Mouse (Mus musculus): ENCODE data around the gene Apoe.

The Apoe gene

DNA sequence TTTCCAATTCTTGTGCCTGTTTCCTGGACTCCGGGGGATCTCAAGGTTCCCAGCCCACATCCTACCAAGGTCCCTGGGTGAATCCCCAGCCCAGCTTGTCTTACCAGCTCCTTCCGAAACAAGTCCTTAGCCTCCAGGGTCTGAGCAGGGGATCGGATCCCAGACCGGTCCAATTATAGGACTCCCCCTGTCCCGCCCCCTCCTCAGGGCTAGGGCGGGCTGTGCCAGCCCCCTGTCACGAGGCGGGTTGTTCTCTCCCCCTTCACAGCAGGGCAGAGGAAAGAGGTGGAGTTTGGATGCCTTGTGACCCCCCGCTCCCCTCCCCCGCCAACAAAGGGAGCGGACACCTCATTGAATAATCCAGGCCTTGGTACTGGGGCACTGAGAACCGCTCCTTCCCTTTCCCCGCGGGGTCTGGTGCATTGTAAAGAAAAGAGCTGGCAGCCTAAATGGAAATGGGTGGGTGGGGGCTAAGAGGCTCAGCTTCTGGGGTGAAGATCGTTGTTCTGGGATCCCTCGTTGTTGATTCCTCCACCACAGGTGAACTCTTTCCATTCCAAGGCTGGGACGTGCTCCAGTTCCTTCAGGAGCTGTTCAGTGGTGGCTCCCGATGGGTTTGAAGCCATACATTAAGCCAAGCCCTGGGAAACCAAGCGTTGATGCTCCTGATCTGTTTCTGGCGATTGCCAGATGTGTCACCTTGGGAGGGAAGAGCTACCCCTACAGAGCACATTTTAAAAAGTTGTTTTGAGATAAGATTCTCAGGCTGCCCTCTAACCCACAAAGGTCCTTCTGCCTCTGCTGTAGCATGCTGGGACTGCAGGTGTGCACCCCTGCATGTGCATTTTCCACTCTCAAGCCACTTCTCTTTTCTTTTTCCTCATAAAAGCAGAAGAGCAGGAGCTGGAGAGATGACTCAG is at the start of gene Apoe:
Gene Apoe, minus strand, starts transcription at position 282 of the 920 bp plus-strand sequence.
- DNase-seq (ENCODE audit: low read depth), result no peak

DNA sequence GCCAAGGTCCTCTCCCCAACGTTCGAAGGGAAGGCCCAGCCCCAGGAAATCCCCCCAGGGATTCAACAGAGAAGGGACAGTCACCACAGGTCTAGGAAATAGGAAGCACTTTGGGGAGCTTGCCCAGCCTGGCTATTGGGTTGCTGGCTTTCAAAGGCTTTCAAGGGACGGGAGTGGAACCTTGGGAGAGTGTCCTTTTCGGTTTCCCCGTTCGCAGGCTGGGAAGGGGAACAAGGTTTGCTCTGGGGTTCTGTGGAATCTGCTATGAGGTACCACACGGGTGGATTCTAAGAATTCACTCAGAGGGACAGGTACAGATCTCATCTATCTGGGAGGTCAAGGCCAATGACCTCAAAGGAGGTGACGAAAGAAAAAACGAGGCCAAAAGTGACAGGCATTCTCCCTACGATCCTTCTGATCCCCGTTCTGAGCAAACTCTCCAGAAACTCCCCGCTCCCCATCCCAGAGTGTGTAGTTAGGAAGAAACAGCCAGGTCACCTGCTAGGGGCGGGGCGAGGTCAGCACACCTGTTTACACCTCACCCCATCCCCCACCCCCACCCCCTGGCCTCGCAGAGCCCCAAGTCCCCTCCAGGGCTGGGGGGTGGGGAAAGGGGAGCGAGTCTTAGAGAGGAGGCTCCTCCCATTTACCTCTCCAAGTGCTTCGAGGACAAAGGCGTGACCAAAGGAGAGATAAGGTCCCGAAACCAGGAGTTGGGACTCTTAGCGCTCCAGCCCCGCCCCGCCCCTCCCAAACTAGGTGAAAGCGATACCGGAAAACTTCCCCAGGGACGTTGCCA is 48.6 kb upstream of the Apoe start:
- DNase-seq (ENCODE audit: low read depth), result no peak

DNA sequence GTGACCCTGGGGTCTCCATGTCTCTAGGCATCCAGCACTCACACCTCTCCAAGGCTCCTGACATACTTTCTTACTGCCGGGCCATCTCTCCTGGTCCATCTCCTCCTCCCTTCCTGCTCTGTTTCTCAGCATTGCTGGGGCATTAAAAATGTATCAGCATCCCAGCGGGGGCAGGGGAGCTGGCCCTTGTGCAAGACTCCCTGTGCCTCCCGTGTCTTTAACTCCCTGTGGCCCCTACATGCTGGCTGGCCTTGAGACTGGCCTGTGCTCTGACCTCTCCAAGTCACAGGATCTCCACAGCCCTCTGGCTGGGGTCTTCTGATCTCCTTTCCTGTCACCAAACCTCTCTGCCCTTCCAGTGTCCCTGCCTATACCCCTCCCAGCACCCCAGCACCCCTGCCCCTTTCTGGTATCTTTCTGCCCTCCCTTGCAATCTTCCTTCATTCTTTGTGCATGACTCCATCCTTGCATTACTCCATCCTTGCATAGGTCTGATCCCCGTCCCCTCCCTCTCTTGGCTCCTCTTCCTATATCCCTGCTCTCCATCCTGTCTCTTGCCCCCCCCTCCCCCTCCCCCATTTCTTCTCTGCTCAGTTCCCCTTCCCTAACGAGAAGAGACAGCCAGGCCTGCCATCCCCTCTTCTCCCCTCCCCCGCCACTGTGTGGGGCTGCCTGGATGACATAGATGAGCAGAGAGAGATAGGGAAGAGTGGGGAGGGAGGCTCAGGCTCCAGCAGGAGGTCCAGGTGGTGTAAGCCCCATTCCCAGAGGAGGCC is 47.6 kb upstream of the Apoe start:
- DNase-seq (ENCODE audit: low read depth), result no peak

DNA sequence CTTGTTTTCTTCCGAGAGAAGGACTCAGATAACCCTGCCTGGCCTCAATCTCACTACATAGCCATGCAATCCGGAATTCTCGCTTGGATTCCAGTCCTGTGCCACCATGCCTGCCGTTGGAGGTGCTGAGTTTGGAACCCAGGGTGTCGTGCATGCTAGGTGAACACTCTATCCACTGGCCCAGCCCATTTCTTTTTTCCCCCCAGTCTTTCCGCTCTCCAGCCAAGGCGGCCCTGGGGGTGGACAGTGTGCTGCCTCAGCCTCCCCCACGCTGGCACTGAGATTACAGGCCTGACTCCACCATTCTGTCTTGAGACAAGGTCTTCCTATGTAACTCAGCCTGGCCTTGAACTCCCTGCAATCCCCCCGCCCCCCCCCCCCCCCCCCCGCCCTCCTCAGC is 47.0 kb upstream of the Apoe start:
- no peak for DNase-seq (ENCODE audit: low read depth)

DNA sequence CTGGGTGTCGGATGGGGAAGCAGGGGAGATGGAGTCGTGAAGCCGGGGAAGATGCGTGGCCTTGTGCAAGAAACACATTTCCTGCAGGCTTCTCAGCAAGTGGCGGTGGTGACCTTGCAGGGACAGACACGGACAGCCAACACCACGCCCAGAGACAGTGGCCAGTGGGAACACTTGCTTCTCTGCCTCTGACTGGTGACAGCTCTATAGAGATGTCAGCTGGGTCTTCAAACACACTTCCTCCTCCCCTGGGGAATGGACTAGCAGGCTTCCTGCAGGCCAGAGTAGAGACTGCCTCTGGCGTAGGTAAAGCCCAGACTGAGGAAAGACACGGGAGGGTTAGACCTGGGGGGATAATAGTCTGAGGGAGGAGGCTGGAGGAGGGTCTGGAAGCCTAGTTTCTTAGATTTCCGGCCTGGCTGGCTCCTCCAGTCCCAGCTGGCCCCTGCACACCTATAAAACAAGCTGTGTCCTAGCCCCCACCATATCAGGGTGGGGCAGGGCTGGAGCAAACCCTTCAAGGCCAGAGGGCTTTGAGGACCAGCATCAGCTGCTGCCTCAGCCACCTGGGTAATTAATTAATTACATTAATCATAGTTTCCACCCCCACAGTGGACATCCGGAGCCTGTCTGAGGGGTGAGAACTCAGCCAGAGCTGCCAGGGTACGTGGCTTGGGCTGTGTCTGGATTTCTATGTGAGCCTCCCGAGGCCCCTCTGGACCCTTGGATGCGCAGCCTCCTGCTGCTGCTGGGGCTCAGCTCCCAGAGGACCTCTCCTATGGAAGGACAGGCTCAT is 45.8 kb upstream of the Apoe start:
- DNase-seq (ENCODE audit: low read depth), result no peak

DNA sequence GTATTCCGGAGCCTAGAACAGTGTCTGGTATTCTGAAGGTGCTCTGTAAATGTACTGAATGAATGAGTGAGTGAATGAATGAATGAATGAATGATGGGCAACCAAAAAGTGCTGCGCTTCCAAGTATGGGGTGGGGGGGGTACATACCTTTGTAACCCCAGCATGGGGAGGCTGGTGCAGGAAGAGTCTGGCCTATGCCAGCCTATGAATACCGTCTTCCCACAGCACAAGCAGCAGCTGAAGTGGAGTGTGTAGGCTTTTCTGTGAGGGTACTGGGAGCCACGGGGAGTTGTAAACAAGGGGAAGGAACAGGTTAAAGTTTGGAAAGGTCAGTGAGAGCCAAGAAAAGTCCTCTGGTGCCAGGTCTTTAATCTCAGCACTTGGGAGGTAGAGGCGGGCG is 44.8 kb upstream of the Apoe start:
- DNase-seq (ENCODE audit: low read depth), result no peak

DNA sequence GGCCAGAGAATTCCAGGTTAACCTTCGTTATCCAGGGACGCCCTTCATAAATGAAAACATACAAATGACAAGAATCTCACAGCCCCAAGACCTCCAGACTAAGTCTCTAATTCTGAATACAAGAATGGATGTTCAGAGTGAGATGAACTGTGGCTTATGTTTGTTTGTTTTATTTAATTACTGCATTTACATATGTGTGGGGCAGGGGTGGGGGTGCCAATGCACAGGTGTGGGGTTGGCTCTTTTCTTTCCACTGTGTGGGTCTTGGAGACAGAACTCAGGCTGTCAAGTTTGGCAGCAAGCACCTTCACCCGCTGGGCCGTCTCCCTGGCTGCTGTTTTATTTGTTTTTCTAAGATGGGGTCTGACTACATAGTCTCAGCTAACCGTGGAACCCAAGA is 43.5 kb upstream of the Apoe start:
- no peak for DNase-seq (ENCODE audit: low read depth)

DNA sequence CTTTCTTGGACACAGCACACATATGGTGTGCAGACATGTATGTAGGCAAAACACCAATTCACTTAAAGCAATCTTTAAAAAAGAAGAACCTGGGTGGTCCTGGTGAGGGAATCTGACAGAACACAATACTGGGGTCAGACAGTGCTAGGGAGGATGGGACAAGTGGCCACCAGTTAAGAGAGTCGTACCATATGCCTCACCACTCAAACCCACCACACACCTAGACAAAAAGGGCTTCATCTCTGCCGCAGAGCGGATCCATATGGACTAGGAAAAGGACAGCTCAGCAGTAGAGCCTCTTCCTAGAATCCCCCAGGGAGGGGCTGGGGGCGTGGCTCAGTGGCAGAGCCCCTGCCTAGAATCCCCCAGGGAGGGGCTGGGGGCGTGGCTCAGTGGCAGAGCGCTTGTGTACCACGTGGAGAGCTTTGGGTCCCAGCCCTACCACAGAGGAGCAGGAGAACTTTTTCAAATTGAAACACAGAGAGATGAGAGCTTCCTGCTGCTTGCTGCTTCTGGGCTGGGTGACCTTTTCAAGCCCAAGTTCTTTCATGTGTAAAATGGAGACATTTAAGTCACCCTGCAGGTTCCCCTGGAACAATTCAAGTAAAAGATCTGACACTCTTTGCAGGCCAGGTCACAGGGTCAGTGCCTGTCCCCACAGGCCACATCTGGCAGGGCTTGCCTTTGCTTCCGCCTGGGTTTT is 42.5 kb upstream of the Apoe start:
- no peak for DNase-seq (ENCODE audit: low read depth)

DNA sequence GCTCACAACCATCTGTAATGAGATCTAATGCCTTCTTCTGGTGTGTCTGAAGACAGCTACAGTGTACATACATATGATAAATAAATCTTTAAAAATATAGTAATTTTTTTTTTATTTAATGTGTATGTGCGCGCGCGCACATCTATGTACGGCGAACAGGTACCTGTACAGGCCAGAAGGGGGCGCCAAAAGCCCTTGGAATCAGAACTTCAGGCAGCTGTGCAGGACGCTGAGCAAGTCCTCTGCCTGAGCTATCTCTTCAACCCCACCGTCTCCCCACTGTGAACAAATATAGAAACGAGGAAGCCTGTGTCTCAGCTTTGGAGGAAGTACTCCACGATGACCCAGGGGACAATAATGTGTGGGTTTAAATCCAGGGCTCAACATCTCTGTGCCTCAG is 41.3 kb upstream of the Apoe start:
- DNase-seq (ENCODE audit: low read depth), result no peak

DNA sequence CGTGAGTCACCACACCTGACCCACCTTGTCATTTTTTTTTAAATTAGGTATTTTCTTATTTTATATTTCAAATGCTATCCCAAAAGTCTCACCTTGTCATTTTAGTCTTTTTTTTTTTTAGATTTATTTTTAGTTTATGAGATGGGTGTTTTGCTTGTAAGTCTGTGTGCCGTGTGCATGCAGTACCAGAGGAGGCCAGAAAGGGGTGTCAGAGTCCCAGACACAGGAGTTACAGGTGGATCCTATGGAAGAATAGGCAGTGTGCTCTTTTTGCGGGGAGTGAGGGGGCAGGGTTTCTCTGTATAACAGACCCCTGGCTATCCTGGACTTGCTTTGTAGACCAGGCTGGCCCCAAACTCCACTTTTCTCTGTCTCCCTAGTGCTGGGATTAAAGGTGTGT is 39.8 kb upstream of the Apoe start:
- peak; percentile 27 for DNase-seq (ENCODE audit: low read depth)

DNA sequence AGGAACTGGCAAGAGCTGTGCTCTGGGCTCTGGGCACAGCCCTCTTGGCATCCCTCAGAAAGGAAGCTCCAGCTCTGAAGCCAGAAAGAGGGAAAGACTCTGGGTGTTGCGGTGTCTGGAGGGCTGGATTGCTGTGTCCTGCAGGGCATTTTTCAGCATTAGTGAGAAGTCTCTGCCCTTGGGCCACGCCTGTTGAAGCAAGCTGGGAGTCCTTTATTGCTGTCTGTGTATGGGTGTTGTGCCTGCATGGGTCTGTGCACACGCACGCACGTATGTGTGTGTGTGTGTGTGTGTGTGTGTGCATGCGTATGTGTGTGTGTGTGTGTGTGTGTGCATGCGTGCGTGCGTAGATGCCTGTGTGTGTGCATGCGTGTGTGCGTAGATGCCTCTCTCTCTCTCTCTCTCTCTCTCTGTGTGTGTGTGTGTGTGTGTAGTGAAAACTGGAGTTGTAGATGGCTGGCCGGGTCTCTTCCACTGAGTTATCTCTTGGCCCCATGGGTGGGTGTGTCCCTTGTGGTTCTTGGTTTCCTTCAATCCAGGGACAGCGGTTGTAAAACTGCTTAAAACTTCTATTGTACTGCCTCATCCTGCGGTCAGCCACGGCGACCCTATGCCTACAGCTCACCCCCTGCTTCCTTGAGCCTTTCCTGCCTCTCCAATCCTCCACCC is 37.5 kb upstream of the Apoe start:
- peak; percentile 78 for DNase-seq (ENCODE audit: low read depth)

DNA sequence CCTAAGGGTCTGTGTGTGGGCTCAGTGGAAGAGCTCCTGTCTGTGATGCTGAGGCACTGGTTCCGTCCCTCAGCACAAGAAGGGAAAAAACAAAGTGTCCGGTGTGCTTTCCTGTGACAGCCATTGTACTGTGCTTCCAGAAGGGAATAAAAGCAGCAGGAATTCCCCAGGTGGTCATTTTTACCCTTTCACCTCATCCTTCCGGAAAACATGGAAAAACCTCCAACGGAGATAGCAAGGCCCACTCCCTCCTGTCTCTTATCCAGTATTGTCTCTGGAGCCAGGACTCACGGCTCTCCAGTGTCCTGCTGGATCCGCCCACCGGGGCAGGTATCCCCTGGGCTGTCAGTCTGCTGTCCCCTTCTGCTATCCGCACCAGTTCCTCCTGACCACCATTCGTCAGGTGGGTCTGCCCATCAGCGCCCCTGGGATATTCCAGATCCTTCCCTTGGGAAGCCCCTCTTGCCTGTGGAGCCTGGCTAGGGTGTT is 35.2 kb upstream of the Apoe start:
- DNase-seq (ENCODE audit: low read depth), result no peak

DNA sequence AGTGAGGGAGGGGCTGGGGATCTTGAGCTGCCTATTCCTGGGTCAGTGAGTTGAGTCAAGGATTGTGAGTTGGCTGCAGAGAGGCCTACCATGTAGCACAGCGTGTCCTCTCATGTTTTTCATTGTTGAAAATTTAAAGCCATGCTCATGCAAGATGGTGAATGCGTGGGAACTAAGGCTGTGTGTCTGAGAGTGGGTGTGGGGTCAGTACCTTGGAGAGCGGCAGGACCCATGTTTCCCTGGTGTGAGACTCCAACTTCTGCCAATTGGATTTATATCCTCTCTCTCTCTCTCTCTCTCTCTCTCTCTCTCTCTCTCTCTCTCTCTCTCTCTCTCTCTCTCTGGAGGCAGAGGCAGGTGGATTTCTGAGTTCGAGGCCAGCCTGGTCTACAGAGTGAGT is 27.6 kb upstream of the Apoe start:
- no peak for DNase-seq (ENCODE audit: low read depth)

DNA sequence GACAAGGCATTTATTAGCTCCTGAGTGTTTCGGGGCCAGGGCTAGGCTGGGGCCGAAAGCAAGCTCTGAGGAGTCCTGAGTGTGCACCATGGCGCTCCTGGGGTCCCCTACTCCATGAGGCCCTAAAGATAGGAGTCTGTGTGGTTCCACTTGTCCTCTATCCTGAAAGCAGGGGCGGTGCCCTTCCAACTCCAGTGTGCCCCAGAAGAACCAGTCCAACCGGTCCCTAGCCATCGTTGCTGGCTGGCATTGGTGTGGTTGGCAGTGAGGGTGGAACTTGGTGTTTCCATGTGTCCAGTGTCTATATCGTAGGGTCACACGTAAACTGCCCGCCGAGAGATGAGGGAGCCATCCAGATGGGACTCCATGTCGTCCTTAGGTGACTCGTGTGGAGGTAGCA is 25.2 kb upstream of the Apoe start:
- no peak for DNase-seq (ENCODE audit: low read depth)

DNA sequence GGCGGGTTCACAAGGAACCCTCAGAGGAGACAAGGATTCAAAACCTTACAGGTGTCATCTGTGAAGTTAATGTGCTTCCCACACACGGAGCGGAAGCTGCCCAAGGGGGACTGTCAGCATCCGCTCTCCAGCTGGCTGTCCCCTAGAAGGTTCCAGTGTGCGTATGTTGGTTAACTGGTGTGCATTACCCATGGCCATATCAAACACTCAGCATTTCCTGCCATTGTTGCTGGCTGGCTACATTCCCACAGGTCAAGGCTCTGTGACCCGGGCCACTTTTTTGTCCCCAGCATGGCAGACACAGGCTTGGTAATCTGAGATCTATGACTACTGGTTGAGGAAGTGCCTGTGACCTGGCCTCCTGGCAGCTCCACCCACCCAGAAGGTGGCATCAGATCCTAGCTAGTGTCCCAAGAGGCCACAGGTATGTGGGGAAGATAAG is 23.8 kb upstream of the Apoe start:
- DNase-seq (ENCODE audit: low read depth), result no peak

DNA sequence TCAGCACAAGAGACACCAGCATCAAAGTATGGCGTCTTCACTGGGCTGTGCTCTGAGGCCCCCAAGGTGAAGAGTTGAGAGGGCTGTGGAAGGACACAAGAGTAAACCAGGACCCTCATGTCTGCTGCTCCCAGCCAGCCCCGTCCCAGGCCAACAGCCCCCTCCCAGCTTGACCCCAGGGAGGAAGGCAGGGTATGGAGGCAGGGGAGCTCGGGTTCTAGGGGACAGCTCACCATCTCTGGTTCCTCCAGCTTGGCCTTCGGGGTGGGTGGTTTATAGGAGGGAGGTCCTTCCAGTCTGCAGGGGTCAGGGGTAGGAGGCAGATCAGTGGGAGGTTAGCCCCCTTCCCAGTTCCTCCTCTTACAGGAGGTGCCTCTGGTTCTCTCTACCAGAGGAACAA is 20.2 kb upstream of the Apoe start:
- no peak for DNase-seq (ENCODE audit: low read depth)

DNA sequence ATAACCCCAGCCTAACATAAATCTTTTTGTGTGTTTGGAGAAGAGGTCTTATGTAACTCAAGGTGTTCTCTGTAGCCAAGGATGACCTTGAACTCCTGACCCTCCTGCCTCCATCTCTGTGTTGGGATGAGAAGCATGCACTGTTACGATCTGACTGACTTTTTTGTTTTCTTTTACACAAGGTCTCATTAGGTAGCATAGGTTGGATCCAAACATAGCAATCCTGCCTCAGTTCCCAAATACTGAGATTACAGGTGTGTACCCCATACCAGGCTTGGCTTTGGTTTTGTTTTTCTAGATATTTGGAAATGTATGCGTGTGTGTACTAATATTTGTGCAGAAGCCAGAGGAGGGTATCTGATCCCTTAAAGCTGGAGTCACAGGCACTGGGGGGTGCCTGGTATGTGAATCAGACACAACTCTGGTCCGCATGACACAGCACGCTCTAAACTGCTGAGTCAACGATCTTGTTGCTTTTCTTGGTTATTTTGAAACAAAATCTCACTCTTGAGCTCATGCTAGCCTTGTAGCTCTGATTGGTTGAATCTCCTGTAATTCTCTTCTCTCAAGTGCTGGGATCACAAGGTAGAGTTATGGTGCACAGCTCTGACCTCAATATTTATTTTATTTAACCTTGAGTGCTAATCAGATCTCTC is 19.4 kb upstream of the Apoe start:
- no peak for DNase-seq (ENCODE audit: low read depth)

DNA sequence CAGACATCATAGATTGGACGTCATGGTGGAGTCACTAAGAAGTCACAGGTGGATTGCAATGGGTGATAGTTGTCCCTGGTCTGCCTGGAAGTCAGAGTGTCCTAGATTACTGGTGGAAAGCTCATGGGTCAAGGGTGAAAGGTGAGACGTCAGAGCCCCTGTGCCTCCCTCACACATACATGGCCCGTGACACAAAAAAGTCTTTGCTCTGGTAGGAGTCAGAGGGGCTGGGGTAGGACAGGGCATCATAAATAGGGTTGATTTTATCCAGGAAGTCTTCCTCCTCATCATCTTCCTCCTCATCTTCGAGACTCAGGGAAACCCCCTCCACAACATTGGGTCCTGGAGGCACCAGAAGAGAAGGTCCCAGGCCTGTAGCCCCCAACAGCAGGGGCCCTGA is 18.4 kb upstream of the Apoe start:
- DNase-seq (ENCODE audit: low read depth), result no peak

DNA sequence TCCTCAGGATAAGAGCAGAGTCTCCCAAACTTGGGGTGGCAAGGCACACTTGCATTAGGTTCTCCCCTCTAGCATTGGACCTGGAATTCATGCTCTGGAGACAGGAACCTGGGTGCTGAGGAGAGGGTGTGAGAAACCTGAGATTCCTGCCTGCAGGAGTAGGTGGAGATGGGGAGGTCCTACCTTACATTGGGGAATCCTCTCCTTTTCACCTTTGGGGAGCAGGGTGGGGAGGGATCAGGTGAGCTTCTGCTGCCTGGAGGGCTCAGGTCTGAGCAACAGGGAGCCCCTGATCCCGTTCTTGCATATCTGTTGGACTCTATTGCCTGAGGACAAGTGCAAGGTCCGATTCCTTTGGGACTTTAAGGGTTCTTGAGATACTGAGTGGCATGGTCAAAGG is 17.8 kb upstream of the Apoe start:
- no peak for DNase-seq (ENCODE audit: low read depth)

All from c-Kit-positive CD71-positive TER-119-negative erythroid progenitor cells, embryonic 14.5 days (primary cell).